Mouse (Mus musculus) midbrain, embryonic 12.5 days (tissue): Measurements from ENCODE around the gene Cd300lb. TPM values are rescaled to one million over a fixed set of nuclear protein-coding genes. Genes with fewer than 3 reads are reported as not detected.

Experiments
- ATAC-seq: fragments of 200-750 bp; cut with Nextera tagmentation; 2 replicates; pipeline ENCODE4 v1.8.0; 2017; ENCODE audit warnings: low read depth, moderate TSS enrichment, moderate library complexity; ENCODE audit not compliant: low FRiP score
- H3K27ac ChIP-seq: fragments of 300-500 bp; sonication (generic); replicated peaks from 2 replicates; pipeline ENCODE4 v1.5.1; 2016; ENCODE audit warnings: mild to moderate bottlenecking
- H3K27me3 ChIP-seq: fragments of 300-500 bp; sonication (generic); 2 replicates; pipeline ENCODE4 v1.6.1; 2016; ENCODE audit warnings: mild to moderate bottlenecking
- H3K36me3 ChIP-seq: fragments of 300-500 bp; sonication (generic); 2 replicates; pipeline ENCODE4 v1.6.1; 2016
- H3K4me1 ChIP-seq: fragments of 300-500 bp; sonication (generic); 2 replicates; pipeline ENCODE4 v1.6.1; 2016
- H3K4me2 ChIP-seq: fragments of 300-500 bp; sonication (generic); replicated peaks from 2 replicates; pipeline ENCODE4 v1.6.1; 2016; ENCODE audit warnings: mild to moderate bottlenecking, moderate library complexity
- H3K4me3 ChIP-seq: fragments of 300-500 bp; sonication (generic); 2 replicates; pipeline ENCODE4 v1.5.1; 2016; ENCODE audit warnings: mild to moderate bottlenecking
- H3K9ac ChIP-seq: fragments of 300-500 bp; sonication (generic); replicated peaks from 2 replicates; pipeline ENCODE4 v1.6.1; 2016; ENCODE audit warnings: mild to moderate bottlenecking, moderate library complexity
- H3K9me3 ChIP-seq: fragments of 300-500 bp; sonication (generic); 2 replicates; pipeline ENCODE4 v1.6.1; 2016; ENCODE audit warnings: mild to moderate bottlenecking
- WGBS: fragments of 180-500 bp; shearing (Covaris S2); methylation state at CpG from one replicate; pipeline ENCODE4 v1.1.7; 2016; 5-methylcytosine and 5-hydroxymethylcytosine counted together
- polyA plus RNA-seq: library from polyadenylated mRNA; unstranded; fragments of >200 nt; fragmentation: Nextera tagmentation; extraction: Ambion mirVana; gene quantifications from 2 replicates; pipeline ENCODE4 v1.2.1, GENCODE M21; 2016

The Cd300lb gene
- 0.08 TPM in 1 of 2 replicates, not detected in the other for polyA plus RNA-seq

GRCm38 (mm10) chr11:114934144-114934543 is at the start of gene Cd300lb:
Gene Cd300lb, minus strand, starts transcription at chr11:114934386.
- no peak for ATAC-seq
- H3K9ac ChIP-seq, result no peak within 1 kb of the TSS
- no peaks in the 10 kb centered on the region for H3K4me1 ChIP-seq
- H3K4me3 ChIP-seq, result no peak within 1 kb of the TSS
- no peak within 1 kb of the TSS for H3K4me2 ChIP-seq
- H3K27me3 ChIP-seq, result no peaks in the 10 kb centered on the region
- 64% methylated on average over 6 of the region's 6 CpGs for WGBS
- no peaks in the 10 kb centered on the region for H3K9me3 ChIP-seq
- no peak within 1 kb of the TSS for H3K27ac ChIP-seq
- no peaks in the 10 kb centered on the region for H3K36me3 ChIP-seq

DNA sequence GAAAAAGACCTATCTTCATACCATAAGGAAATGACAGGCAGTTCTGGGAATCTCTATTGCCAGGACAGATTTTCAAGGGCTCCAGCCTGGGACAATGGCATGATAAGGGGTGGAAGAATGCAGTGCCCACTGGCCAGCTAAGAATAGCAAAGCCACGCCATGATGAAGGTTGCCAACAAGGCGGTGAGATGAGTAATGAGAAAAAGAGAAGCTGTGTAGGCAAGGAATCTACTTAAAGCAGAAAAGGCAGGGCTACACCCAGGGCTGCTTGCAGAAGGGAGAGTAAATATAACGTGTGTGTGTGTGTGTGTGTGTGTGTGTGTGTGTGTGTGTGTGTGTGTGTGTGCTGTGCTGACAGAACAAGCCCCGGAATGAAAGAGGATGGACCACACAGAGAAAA is 47.7 kb upstream of the Cd300lb start:
- Histone ChIP-seq H3K36me3 (no peaks in the 10 kb centered on the region), H3K27me3 (no peaks in the 10 kb centered on the region), H3K4me2 (no peak overlapping the region), H3K27ac (no peak overlapping the region), H3K4me1 (no peaks in the 10 kb centered on the region), H3K4me3 (no peak overlapping the region), H3K9ac (no peak overlapping the region), H3K9me3 (peaks cover 15% of the 10 kb centered on the region)
- no peak for ATAC-seq
- 75% methylated on average over 3 of the region's 4 CpGs for WGBS

DNA sequence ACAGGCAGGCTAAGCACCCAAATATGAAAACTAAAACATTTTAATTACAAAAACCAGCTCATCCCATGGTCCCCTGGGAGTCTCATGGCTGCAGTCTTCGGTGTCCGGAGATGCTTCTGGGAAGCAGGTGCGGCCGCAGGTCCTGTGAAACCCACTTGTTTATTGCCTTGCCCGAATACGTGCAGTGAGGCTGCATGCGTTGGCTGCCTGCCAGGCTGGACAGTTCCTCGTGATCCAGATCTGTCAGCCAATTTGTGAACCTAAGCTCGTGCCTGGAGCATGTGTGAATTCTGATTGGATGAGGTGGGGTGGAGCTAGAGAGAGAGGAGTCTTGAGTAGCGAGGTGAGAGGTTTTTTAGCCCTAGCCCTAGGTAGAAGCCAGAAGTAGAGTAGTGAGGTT is 38.5 kb upstream of the Cd300lb start:
- Histone ChIP-seq H3K36me3 (no peaks in the 10 kb centered on the region), H3K9ac (no peak overlapping the region), H3K4me2 (no peak overlapping the region), H3K27ac (no peak overlapping the region), H3K9me3 (peaks cover 20% of the 10 kb centered on the region), H3K27me3 (no peaks in the 10 kb centered on the region), H3K4me1 (no peaks in the 10 kb centered on the region), H3K4me3 (no peak overlapping the region)
- ATAC-seq, result no peak
- WGBS, result 92% methylated on average over 10 of the region's 10 CpGs

- no peak within 1 kb of the TSS for H3K4me3 ChIP-seq
- peaks cover 10% of the 10 kb centered on the region; the same call in 1 of the 2 replicates for H3K9me3 ChIP-seq
- no peak within 1 kb of the TSS for H3K9ac ChIP-seq
- no peak within 1 kb of the TSS for H3K4me2 ChIP-seq
- WGBS, result 85% methylated on average over 9 of the region's 9 CpGs
- no peak within 1 kb of the TSS for H3K27ac ChIP-seq
- ATAC-seq, result no peak
- H3K4me1 ChIP-seq, result no peaks in the 10 kb centered on the region
- no peaks in the 10 kb centered on the region for H3K27me3 ChIP-seq
- H3K36me3 ChIP-seq, result no peaks in the 10 kb centered on the region
These were observed 34.6 kb upstream of the Cd300lb start, which contains the start of gene Cd300c for GRCm38 (mm10) chr11:114968752-114969207. Gene Cd300c, minus strand, starts transcription at chr11:114969157.

GRCm38 (mm10) chr11:114965182-114965828 is 31.1 kb upstream of the Cd300lb start:
- no peak overlapping the region for H3K9ac ChIP-seq
- no peak for ATAC-seq
- no peak overlapping the region for H3K4me2 ChIP-seq
- H3K36me3 ChIP-seq, result no peaks in the 10 kb centered on the region
- H3K9me3 ChIP-seq, result no peaks in the 10 kb centered on the region
- no peak overlapping the region for H3K4me3 ChIP-seq
- 77% methylated on average over 3 of the region's 3 CpGs for WGBS
- H3K4me1 ChIP-seq, result no peaks in the 10 kb centered on the region
- H3K27ac ChIP-seq, result no peak overlapping the region
- no peaks in the 10 kb centered on the region for H3K27me3 ChIP-seq

DNA sequence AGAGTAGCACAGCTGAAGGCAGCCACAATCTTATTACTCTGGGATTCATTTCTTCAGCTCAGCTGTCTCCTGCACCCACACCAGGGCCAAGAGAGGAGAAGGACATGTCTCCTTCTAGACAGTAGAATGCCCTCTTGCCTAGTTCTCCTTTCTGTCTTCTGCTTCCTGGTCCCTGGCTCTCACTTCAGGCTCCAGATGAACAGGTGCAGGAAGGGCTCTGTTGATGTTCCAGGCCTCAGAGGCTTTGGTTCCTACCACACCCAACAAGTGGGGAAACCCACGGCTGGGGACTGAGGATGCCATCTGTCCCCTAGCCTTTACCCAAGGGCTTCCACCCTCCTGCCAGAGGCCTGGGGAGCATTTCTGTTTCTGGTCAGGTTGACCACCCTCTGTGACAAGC is 26.2 kb upstream of the Cd300lb start:
- Histone ChIP-seq H3K27me3 (no peaks in the 10 kb centered on the region), H3K4me3 (no peak overlapping the region), H3K27ac (no peak overlapping the region), H3K4me1 (no peaks in the 10 kb centered on the region), H3K36me3 (no peaks in the 10 kb centered on the region), H3K9ac (no peak overlapping the region), H3K9me3 (no peaks in the 10 kb centered on the region), H3K4me2 (no peak overlapping the region)
- 86% methylated on average over 1 of the region's 1 CpGs for WGBS
- ATAC-seq, result no peak

- Histone ChIP-seq H3K4me3 (no peak overlapping the region), H3K27ac (no peak overlapping the region), H3K9me3 (no peaks in the 10 kb centered on the region), H3K9ac (no peak overlapping the region), H3K36me3 (no peaks in the 10 kb centered on the region), H3K27me3 (no peaks in the 10 kb centered on the region), H3K4me1 (no peaks in the 10 kb centered on the region), H3K4me2 (no peak overlapping the region)
- no peak for ATAC-seq
- WGBS, result 84% methylated on average over 4 of the region's 4 CpGs
These were observed 595 bp downstream of the Cd300lb start for GRCm38 (mm10) chr11:114933591-114933990.

DNA sequence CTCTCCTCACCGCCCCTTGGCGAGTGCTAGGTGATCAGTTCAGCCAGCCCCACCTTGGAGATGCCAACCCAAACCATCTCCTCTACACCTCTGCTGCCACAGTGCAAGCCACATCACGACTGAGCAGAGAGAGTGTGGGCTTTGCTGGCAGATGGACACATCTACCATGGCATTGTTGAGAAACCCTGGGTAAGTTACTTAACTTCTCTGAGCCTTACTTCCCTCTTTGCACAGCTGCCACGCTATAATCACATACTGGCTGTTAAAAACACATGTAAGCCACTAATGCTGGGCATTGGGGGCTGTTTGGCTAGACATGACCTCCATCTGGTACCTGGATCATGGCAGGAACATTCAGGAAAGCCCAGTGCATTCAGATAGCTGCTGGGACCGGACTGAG is 3.1 kb downstream of the Cd300lb start:
- 86% methylated on average over 5 of the region's 5 CpGs for WGBS
- no peak for ATAC-seq
- Histone ChIP-seq H3K4me3 (no peak overlapping the region), H3K27ac (no peak overlapping the region), H3K4me1 (no peaks in the 10 kb centered on the region), H3K36me3 (no peaks in the 10 kb centered on the region), H3K9ac (no peak overlapping the region), H3K9me3 (no peaks in the 10 kb centered on the region), H3K4me2 (no peak overlapping the region), H3K27me3 (no peaks in the 10 kb centered on the region)

- Histone ChIP-seq H3K4me2 (no peak overlapping the region), H3K4me1 (no peaks in the 10 kb centered on the region), H3K27ac (no peak overlapping the region), H3K36me3 (no peaks in the 10 kb centered on the region), H3K27me3 (no peaks in the 10 kb centered on the region), H3K9ac (no peak overlapping the region), H3K9me3 (no peaks in the 10 kb centered on the region), H3K4me3 (no peak overlapping the region)
- 85% methylated on average over 2 of the region's 2 CpGs for WGBS
- no peak for ATAC-seq
These were observed 4.6 kb downstream of the Cd300lb start for GRCm38 (mm10) chr11:114929581-114929980.

DNA sequence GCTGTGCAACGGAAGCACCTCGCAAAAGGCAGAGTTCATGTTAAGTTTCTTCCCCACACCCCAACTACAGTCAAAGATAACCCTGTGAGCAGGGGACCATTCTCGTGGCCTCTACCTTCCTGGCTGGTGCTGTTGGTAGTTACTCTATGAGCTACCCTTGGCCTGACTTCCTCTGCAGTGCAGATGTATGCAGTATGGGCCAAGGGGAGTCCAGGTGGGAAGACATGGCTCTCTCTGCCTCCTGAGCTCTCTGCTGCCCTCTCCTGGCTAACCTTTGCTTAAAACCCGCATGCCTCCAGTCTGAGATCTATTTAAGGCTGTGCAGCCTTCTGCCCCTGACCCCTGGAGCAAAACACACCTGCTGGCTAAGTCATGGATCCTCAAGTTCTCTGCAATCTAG is 10.2 kb downstream of the Cd300lb start:
- Histone ChIP-seq H3K4me1 (no peaks in the 10 kb centered on the region), H3K36me3 (no peaks in the 10 kb centered on the region), H3K4me2 (no peak overlapping the region), H3K9ac (no peak overlapping the region), H3K27ac (no peak overlapping the region), H3K27me3 (no peaks in the 10 kb centered on the region), H3K9me3 (peaks cover 3% of the 10 kb centered on the region; the same call in 1 of the 2 replicates), H3K4me3 (no peak overlapping the region)
- no peak for ATAC-seq
- 72% methylated on average over 4 of the region's 4 CpGs for WGBS

DNA sequence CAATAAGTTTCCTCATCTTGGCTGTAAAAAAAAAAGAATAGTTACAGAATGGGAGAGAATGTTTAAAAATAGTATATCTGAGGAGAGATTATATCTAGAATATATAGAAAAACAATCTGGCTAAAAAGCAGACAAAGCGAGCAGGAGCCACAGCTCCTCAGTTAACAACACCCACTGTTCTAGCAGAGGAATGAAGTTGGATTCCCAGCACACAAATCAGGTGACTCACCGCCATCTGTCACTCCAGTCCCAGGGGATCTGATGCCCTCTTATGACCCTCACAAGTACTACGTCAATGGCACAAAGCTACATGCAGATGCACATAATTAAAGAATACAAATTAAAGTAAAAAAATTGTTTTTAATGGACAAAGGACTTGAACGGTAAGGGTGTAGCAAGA is 11.7 kb downstream of the Cd300lb start:
- Histone ChIP-seq H3K9ac (no peak overlapping the region), H3K9me3 (peaks cover 4% of the 10 kb centered on the region; the same call in 1 of the 2 replicates), H3K4me1 (no peaks in the 10 kb centered on the region), H3K27ac (no peak overlapping the region), H3K4me2 (no peak overlapping the region), H3K36me3 (no peaks in the 10 kb centered on the region), H3K4me3 (no peak overlapping the region), H3K27me3 (no peaks in the 10 kb centered on the region)
- ATAC-seq, result no peak
- 75% methylated on average over 4 of the region's 4 CpGs for WGBS

DNA sequence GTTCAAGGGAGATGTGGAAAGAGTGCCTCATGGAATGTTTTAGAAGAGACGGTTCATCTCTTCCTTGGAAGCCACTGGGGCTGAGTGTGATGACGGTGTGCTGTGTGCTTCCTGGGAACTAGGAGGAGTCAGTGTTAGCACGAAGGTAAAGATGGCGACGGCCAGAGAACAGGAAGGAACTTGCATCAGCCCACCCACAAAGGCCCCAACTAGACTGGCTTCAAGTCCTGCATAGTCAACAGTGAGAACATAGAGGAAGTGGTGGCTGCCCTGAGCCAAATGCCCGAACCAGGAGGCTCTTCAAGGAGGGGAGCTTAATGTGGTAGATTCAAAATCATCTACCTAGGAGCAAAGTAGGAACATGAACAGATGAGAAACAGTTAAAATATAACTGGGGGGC is 17.1 kb downstream of the Cd300lb start:
- H3K27me3 ChIP-seq, result peaks cover 17% of the 10 kb centered on the region; the same call in 1 of the 2 replicates
- no peak overlapping the region for H3K9ac ChIP-seq
- H3K4me2 ChIP-seq, result no peak overlapping the region
- no peak overlapping the region for H3K27ac ChIP-seq
- 81% methylated on average over 6 of the region's 6 CpGs for WGBS
- H3K36me3 ChIP-seq, result no peaks in the 10 kb centered on the region
- H3K9me3 ChIP-seq, result peaks cover 4% of the 10 kb centered on the region; the same call in 1 of the 2 replicates
- no peaks in the 10 kb centered on the region for H3K4me1 ChIP-seq
- H3K4me3 ChIP-seq, result no peak overlapping the region
- ATAC-seq, result no peak

DNA sequence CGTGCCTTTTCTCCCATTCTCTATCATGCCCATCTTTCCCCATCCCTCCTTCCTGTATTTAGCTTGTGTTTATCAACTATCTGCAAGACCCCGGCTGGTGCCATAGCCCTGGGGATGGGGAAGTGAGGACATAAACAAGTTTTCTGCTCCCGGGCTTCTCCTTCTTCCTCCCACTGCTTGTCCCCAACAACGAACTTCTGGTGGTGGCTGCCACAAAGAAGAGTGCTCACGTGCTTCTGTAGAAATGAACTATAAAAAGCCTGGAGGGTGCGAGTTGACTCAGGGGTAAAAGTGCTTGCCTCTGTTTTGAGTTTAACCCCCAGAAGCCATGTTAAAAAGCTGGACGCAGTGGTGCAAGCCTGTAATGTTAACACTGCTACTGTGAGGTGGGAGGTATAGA is 19.2 kb downstream of the Cd300lb start:
- no peak overlapping the region for H3K4me3 ChIP-seq
- WGBS, result 61% methylated on average over 7 of the region's 7 CpGs

More for the DNA sequence above, 19.2 kb downstream of the Cd300lb start:
- H3K4me1 ChIP-seq, result no peaks in the 10 kb centered on the region
- no peak overlapping the region for H3K9ac ChIP-seq
- no peaks in the 10 kb centered on the region for H3K36me3 ChIP-seq
- H3K4me2 ChIP-seq, result no peak overlapping the region
- no peak overlapping the region for H3K27ac ChIP-seq
- no peak for ATAC-seq
- H3K9me3 ChIP-seq, result peaks cover 4% of the 10 kb centered on the region; the same call in 1 of the 2 replicates
- H3K27me3 ChIP-seq, result peaks cover 17% of the 10 kb centered on the region; the same call in 1 of the 2 replicates
